Mouse (Mus musculus): Measurements from ENCODE around the gene Slc25a27. TPM values are rescaled to one million over a fixed set of nuclear protein-coding genes. Genes with fewer than 3 reads are reported as not detected.

Gene Slc25a27
- total RNA-seq, 2 experiments from 2014 or later: 1.6 to 2.2 TPM

Other genes starting within 250 kb of the Slc25a27 start
- not detected in 2 replicates for gene Mep1a, start 164.4 kb downstream of the Slc25a27 start, total RNA-seq (2015)
- not detected in 2 replicates for gene Mep1a, start 164.4 kb downstream of the Slc25a27 start, total RNA-seq (2017)
- gene Ankrd66, start 123.6 kb downstream of the Slc25a27 start, total RNA-seq (2015): 0.62 and 1.8 TPM in 2 replicates
- 0.18 TPM in 1 of 2 replicates, not detected in the other for gene Ankrd66, start 123.6 kb downstream of the Slc25a27 start, total RNA-seq (2017)
- gene Pla2g7, start 99.1 kb downstream of the Slc25a27 start, total RNA-seq (2015): 48.9 and 55.2 TPM in 2 replicates
- 36.2 and 37.2 TPM in 2 replicates for gene Pla2g7, start 99.1 kb downstream of the Slc25a27 start, total RNA-seq (2017)
- gene Tdrd6, start 36.9 kb downstream of the Slc25a27 start, total RNA-seq (2015): not detected in 2 replicates
- not detected in 2 replicates for gene Tdrd6, start 36.9 kb downstream of the Slc25a27 start, total RNA-seq (2017)
- 9.0 and 10.1 TPM in 2 replicates for gene Cyp39a1, start 211 bp upstream of the Slc25a27 start, total RNA-seq (2015)
- 11.1 and 15.2 TPM in 2 replicates for gene Cyp39a1, start 211 bp upstream of the Slc25a27 start, total RNA-seq (2017)
- not detected in 2 replicates for gene Rcan2, start 134.1 kb upstream of the Slc25a27 start, total RNA-seq (2015)
- gene Rcan2, start 134.1 kb upstream of the Slc25a27 start, total RNA-seq (2017): not detected in 2 replicates